Mouse (Mus musculus): ENCODE data around the gene Arl8a. TPM values are rescaled to one million over a fixed set of nuclear protein-coding genes. Genes with fewer than 3 reads are reported as not detected.

The Arl8a gene
- total RNA-seq, 4 experiments from 2014 or later = 251 to 262 (median 254) TPM

- DNase-seq (ENCODE audit: low spot score in 2 of 2) = no peak
Observed at GRCm38 (mm10) chr1:135199014-135199819, 52.6 kb downstream of the Arl8a start.

GRCm38 (mm10) chr1:135200400-135200799 is 53.8 kb downstream of the Arl8a start:
- DNase-seq (ENCODE audit: low spot score in 2 of 2) = no peak

GRCm38 (mm10) chr1:135204196-135205126 is 57.8 kb downstream of the Arl8a start:
- DNase-seq (ENCODE audit: low spot score in 2 of 2) = no peak

GRCm38 (mm10) chr1:135205257-135205656 is 58.6 kb downstream of the Arl8a start:
- no peak for DNase-seq (ENCODE audit: low spot score in 2 of 2)

Other genes with a start within 250 kb of the Arl8a start
- 10 to 100 TPM; 66.6 to 80.1 (median 73.2) TPM for gene Ppp1r12b, start 190.9 kb upstream of the Arl8a start, total RNA-seq (2022)
- 1 to 10 TPM in 3 of 4 experiments, under 1 TPM in 1; 0.99 to 3.1 (median 2.0) TPM for gene Ube2t, start 184.3 kb upstream of the Arl8a start, total RNA-seq (2022)
- 1 to 10 TPM; 1.4 to 2.2 (median 1.9) TPM for gene Lgr6, start 41.5 kb upstream of the Arl8a start, total RNA-seq (2022)
- under 1 TPM in 2 of 4 experiments, not detected in 2; 0.16 to 0.34 TPM for gene Ptpn7, start 14.1 kb upstream of the Arl8a start, total RNA-seq (2022)
- gene Gpr37l1, start 20.9 kb downstream of the Arl8a start, total RNA-seq (2022) = 100 to 1,000 TPM; 184 to 257 (median 204) TPM
- not detected for gene Elf3, start 111.7 kb downstream of the Arl8a start, total RNA-seq (2022)
- 10 to 100 TPM; 53.9 to 63.9 (median 59.3) TPM for gene Rnpep, start 137.3 kb downstream of the Arl8a start, total RNA-seq (2022)
- gene Timm17a, start 167.0 kb downstream of the Arl8a start, total RNA-seq (2022) = 100 to 1,000 TPM; 164 to 196 (median 187) TPM
- gene Lmod1, start 178.0 kb downstream of the Arl8a start, total RNA-seq (2022) = under 1 TPM; 0.70 to 0.96 (median 0.75) TPM
- gene Shisa4, start 228.4 kb downstream of the Arl8a start, total RNA-seq (2022) = 100 to 1,000 TPM; 108 to 137 (median 121) TPM

Measured in layer of hippocampus, adult 8-10 months (tissue).